Mouse (Mus musculus) myocyte (in vitro differentiated cells): ENCODE results near the gene Lamp2.

Experiments used
- POLR2A ChIP-seq: IDR thresholded peaks from one replicate; pipeline ENCODE4 v1.6.1; 2011; ENCODE audit warnings: low read depth, mild to moderate bottlenecking, control low read depth, moderate library complexity; ENCODE audit not compliant: insufficient read length
- TCF12 ChIP-seq: IDR thresholded peaks from one replicate; pipeline ENCODE4 v1.6.1; 2011; ENCODE audit warnings: mild to moderate bottlenecking, control low read depth; ENCODE audit not compliant: poor library complexity, insufficient read depth, severe bottlenecking

DNA sequence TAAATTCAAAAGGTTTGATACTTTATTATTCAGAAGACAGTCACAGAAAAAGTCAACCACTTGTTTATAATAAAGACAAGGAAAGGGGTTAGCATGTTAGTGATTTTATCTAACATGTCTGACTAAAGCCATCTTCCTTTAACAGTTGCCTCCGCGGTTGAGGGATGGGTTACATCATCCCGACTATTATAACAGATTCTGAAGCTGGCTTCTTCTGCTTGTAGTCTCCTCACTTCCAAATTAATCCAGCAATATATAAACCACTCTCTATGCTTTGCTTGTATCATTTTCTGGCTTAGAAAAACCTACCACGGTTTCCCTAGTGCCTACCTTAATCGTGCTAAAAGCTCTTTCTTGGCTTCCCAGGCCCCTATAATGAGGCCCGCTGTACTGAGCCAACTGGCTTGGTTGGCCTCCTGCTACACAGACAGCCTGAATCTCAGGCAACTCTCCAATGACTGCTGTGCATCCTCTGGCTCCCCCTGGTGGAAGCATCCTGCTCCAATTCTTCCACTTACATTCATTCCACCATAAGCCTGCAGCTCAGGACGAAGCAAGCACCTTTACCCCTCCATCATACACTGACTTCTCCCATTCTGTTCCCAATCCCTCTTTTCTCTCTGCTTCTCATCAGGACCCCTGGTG lies 18.0 kb downstream of the Lamp2 start:
- TF ChIP-seq POLR2A: no peak
- TF ChIP-seq TCF12: no peak
